24 mouse cellular contexts compared by ENCODE assay signal in the genomic region with DNA sequence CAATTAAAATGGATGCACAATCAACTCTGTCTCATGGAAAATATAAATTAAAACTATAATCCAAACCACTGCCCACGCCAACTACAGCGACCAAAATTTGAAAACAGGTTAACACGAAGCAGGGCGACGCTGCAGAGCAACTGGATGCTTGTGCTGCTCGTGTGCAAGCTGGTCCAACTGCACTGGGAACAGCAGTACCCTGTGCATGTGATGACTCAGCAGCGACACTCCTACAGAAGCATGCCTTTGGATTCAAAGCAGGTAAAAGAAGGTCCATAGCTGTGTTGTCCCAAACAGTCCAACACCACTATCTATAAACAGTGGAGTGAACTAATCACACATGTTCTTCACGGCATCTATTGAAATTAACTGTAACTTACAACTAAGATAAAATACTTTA.
"Had no signal": no experiment of that assay in that cellular context is flagged by ENCODE, and none has a peak within 500 bp of the region (broad histone marks: within the 10 kb centered on the region; RNA-seq: fewer than 3 reads in every experiment).

No protein-coding gene starts in this region.

- H3K36me3 ChIP-seq: heart, embryonic 10.5 days; hindbrain, embryonic 15.5 days; limb, embryonic 15.5 days had no signal

- H3K27me3 ChIP-seq: heart, embryonic 12.5 days; hindbrain, embryonic 13.5 days; hindbrain, embryonic 15.5 days; kidney, embryonic 15.5 days; limb, embryonic 13.5 days; limb, embryonic 15.5 days; liver, embryonic 12.5 days had no signal

- H3K4me3 ChIP-seq: heart, embryonic 10.5 days; heart, embryonic 12.5 days; hindbrain, embryonic 13.5 days; hindbrain, embryonic 15.5 days; kidney, embryonic 15.5 days; left cerebral cortex, adult 2 months; limb, embryonic 13.5 days; limb, embryonic 15.5 days; liver, embryonic 12.5 days had no signal

- H3K4me1 ChIP-seq: kidney, embryonic 15.5 days; limb, embryonic 13.5 days; limb, embryonic 15.5 days; liver, embryonic 12.5 days had no signal

- H3K9me3 ChIP-seq: heart, embryonic 10.5 days; heart, embryonic 12.5 days; hindbrain, embryonic 13.5 days; hindbrain, embryonic 15.5 days; kidney, embryonic 15.5 days; limb, embryonic 13.5 days; limb, embryonic 15.5 days; liver, embryonic 12.5 days had no signal

- H3K27ac ChIP-seq: heart, embryonic 10.5 days; hindbrain, embryonic 13.5 days; hindbrain, embryonic 15.5 days; hindbrain, postnatal 0 days; kidney, embryonic 15.5 days; kidney, postnatal 0 days; left cerebral cortex, adult 2 months; limb, embryonic 13.5 days; limb, embryonic 15.5 days; liver, embryonic 12.5 days; liver, embryonic 14.5 days had no signal

- DNase-seq: gastrocnemius, postnatal 14 days; gastrocnemius, postnatal 36 days; heart, adult 18-20 months; heart, postnatal 10 days; kidney, adult 11 months; kidney, adult 2 months; kidney, adult 9 months; kidney, postnatal 14 days; kidney, postnatal 36 days; layer of hippocampus, postnatal 36 days; left cerebral cortex, postnatal 4 days had no signal

- ATAC-seq: hindbrain, postnatal 0 days; intestine, embryonic 16.5 days; liver, embryonic 12.5 days had no signal

- H3K9ac ChIP-seq: heart, embryonic 12.5 days; hindbrain, embryonic 13.5 days; hindbrain, embryonic 15.5 days; kidney, embryonic 15.5 days; limb, embryonic 13.5 days; limb, embryonic 15.5 days; liver, embryonic 12.5 days; liver, embryonic 14.5 days had no signal
